Mouse (Mus musculus) intestine, embryonic 14.5 days (tissue): ENCODE results near the gene Pum3. TPM values are rescaled to one million over a fixed set of nuclear protein-coding genes. Genes with fewer than 3 reads are reported as not detected.

ENCODE experiments used
- ATAC-seq: fragments of 200-750 bp; cut with Nextera tagmentation; replicated peaks from 2 replicates; pipeline ENCODE4 v1.8.0; 2017; ENCODE audit warnings: low read depth, moderate number of reproducible peaks, moderate TSS enrichment, moderate library complexity; ENCODE audit not compliant: low FRiP score, low TSS enrichment
- DNase-seq: peaks from one replicate; pipeline ENCODE4 v3.0.0-alpha.2; 2018; ENCODE audit warnings: low spot score
- H3K27ac ChIP-seq: fragments of 300-500 bp; sonication (generic); 2 replicates; pipeline ENCODE4 v1.5.1; 2014; ENCODE audit warnings: low read depth, mild to moderate bottlenecking, control low read depth
- H3K27me3 ChIP-seq: fragments of 300-500 bp; sonication (generic); replicated peaks from 2 replicates; pipeline ENCODE4 v1.6.1; 2014; ENCODE audit warnings: low read length, control low read depth; ENCODE audit not compliant: control insufficient read depth, insufficient read depth
- H3K36me3 ChIP-seq: fragments of 300-500 bp; sonication (generic); 2 replicates; pipeline ENCODE4 v1.6.1; 2014; ENCODE audit warnings: low read length, control low read depth; ENCODE audit not compliant: control insufficient read depth, insufficient read depth
- H3K4me1 ChIP-seq: fragments of 300-500 bp; sonication (generic); replicated peaks from 2 replicates; pipeline ENCODE4 v1.6.1; 2014; ENCODE audit warnings: low read length, control low read depth, mixed read lengths; ENCODE audit not compliant: control insufficient read depth, insufficient read depth
- H3K4me2 ChIP-seq: fragments of 300-500 bp; sonication (generic); 2 replicates; pipeline ENCODE4 v1.6.1; 2014; ENCODE audit warnings: low read length
- H3K4me3 ChIP-seq: fragments of 300-500 bp; sonication (generic); 2 replicates; pipeline ENCODE4 v1.5.1; 2014; ENCODE audit warnings: low read depth, low read length, control low read depth, mixed read lengths
- H3K9ac ChIP-seq: fragments of 300-500 bp; sonication (generic); 2 replicates; pipeline ENCODE4 v1.6.1; 2014; ENCODE audit warnings: mild to moderate bottlenecking, low read length
- H3K9me3 ChIP-seq: fragments of 300-500 bp; sonication (generic); 2 replicates; pipeline ENCODE4 v1.6.1; 2016; ENCODE audit warnings: low read length, control low read depth; ENCODE audit not compliant: control insufficient read depth
- WGBS: fragments of 180-500 bp; shearing (Covaris S2); extraction: QIAGEN DNeasy Blood & Tissue Kit; methylation state at CpG from one replicate; pipeline ENCODE4 v1.1.7; 2014; 5-methylcytosine and 5-hydroxymethylcytosine counted together
- polyA plus RNA-seq: library from polyadenylated mRNA; unstranded; fragments of >200 nt; fragmentation: Nextera tagmentation; extraction: Ambion mirVana; gene quantifications from 2 replicates; pipeline ENCODE4 v1.2.1, GENCODE M21; 2014

The Pum3 gene
- polyA plus RNA-seq: 74.5 and 78.9 TPM in 2 replicates

DNA sequence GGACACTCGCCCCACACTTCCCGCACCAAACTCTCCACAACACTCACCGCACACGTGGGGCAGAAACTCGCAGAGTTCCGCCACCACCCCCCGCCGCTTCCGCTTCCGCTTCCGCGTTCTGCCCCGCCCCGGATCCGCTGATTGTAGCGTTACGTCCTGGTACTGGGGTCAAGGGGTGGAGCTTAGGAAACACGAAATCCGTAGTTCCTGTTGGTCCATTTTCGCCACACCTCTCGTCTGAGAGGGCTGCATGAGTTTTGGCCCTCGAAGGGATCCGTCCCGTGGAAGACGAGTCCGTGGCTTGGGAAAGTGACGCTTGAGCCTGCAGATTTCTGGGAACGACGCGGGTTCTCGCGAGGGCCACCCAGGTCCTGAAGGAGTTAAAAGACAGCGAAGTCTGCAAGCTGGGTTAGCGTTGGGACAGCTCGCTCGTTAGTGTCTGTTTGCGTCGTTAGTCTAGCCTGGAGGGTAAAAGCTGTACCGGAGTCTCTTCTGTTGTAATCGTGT, at the start of gene Pum3:
Pum3 (minus strand) TSS at position 81 of the 507 bp plus-strand sequence.
- H3K27me3 ChIP-seq: no peaks in the 10 kb centered on the region
- H3K9ac ChIP-seq: peak within 1 kb of the TSS; percentile 72
- H3K9me3 ChIP-seq: no peaks in the 10 kb centered on the region
- H3K4me2 ChIP-seq: peak within 1 kb of the TSS; percentile 72
- H3K36me3 ChIP-seq: peaks cover 15% of the 10 kb centered on the region
- peak; percentile 96 for ATAC-seq
- H3K4me3 ChIP-seq: peak within 1 kb of the TSS; percentile 97
- under 1% methylated on average over 40 of the region's 40 CpGs for WGBS
- H3K4me1 ChIP-seq: peaks cover 14% of the 10 kb centered on the region
- peak; percentile 95 for DNase-seq
- H3K27ac ChIP-seq: peak within 1 kb of the TSS; percentile 85

DNA sequence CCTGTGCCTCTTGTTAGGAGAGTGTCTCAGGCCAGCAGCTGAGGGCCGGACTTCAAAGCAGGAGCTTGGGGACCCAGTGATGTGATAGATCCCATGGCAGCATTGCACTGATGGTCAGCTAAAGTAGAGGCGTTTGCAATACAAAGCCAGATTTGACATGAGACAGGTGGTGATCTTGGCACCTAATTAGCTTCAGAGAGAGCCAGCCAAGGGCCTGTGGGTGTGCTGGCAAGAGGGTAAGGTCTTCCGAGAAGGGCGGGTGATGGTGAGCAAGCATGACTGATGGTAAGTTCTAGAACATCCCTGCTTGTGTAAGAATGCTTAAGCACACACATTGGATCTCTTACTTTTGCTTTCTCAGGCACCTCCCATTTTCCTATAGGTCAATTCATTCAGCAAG, 37.1 kb upstream of the Pum3 start:
- Histone ChIP-seq H3K9me3 (no peaks in the 10 kb centered on the region), H3K4me3 (no peak overlapping the region), H3K4me1 (no peaks in the 10 kb centered on the region), H3K36me3 (no peaks in the 10 kb centered on the region), H3K27ac (no peak overlapping the region), H3K4me2 (no peak overlapping the region), H3K9ac (no peak overlapping the region), H3K27me3 (no peaks in the 10 kb centered on the region)
- DNase-seq: no peak
- 63% methylated on average over 4 of the region's 4 CpGs for WGBS
- ATAC-seq: no peak

DNA sequence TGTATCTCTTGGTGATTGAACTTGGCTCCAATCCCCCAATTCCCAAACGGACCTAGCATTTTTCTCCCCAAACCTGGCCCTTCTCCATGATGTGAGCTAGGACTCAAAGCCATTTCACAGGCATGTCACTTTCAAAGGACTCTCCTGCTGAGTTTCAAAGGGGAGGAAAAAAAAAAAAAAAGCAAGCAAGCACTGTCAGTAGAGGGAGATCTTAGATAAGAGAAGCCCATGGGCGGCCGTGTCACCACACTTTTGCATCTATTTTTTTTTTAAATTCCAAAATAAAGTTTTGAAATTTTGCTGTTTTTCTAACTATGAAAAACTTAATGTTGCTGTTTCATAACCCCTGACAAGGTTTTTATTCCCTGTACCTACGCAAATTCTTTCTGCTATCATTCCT, 33.0 kb upstream of the Pum3 start:
- H3K9me3 ChIP-seq: no peaks in the 10 kb centered on the region
- no peaks in the 10 kb centered on the region for H3K36me3 ChIP-seq
- H3K4me3 ChIP-seq: no peak overlapping the region
- H3K4me2 ChIP-seq: no peak overlapping the region
- no peaks in the 10 kb centered on the region for H3K4me1 ChIP-seq
- no peak for ATAC-seq
- DNase-seq: no peak
- 66% methylated on average over 4 of the region's 4 CpGs for WGBS
- H3K27me3 ChIP-seq: no peaks in the 10 kb centered on the region
- no peak overlapping the region for H3K27ac ChIP-seq
- no peak overlapping the region for H3K9ac ChIP-seq

DNA sequence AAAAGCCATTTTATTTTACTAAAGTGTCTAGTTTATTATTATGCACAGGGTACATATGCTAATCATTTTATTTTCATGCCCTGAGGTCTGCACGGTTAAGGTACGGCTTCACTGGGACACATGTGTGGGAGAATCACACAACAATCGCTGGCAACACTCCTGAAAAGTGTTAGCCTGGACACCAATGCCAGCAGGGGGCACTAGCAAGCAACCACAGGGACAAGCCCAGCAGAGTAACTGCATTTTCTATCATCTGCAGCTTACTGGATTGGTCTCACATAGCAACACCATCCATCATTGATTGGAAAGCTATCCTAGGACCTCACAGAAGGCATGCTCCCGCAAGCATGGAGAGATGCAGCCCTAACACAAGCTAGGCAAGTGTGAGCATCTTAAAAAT, 20.8 kb upstream of the Pum3 start:
- Histone ChIP-seq H3K27me3 (no peaks in the 10 kb centered on the region), H3K9me3 (no peaks in the 10 kb centered on the region), H3K36me3 (no peaks in the 10 kb centered on the region), H3K4me2 (no peak overlapping the region), H3K27ac (no peak overlapping the region), H3K9ac (no peak overlapping the region), H3K4me1 (no peaks in the 10 kb centered on the region), H3K4me3 (no peak overlapping the region)
- DNase-seq (peak; percentile 76), ATAC-seq (no peak)
- WGBS: 32% methylated on average over 4 of the region's 4 CpGs

DNA sequence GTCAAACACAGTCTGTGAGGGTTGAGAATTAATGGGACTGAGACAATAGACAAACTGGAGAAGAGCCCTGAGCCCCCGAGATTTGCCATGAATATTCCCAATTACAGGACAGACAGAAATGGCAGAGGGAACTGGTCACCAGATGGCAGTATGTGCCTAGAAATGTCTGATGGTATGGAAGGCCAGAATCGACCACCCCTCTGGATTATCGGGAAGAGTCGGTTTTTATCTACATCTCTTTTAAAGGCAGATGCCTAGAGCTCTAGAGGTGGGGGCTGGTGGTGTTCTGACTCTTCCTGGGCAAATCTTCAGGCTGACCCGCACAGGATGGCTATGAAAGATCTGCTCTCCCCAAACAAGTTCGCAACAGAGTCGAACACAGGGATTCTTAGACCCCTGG, 17.9 kb upstream of the Pum3 start:
- DNase-seq (peak; percentile 73), ATAC-seq (no peak)
- no peaks in the 10 kb centered on the region for H3K27me3 ChIP-seq
- no peak overlapping the region for H3K9ac ChIP-seq
- H3K27ac ChIP-seq: no peak overlapping the region
- no peaks in the 10 kb centered on the region for H3K9me3 ChIP-seq
- H3K4me2 ChIP-seq: no peak overlapping the region
- no peaks in the 10 kb centered on the region for H3K36me3 ChIP-seq
- no peaks in the 10 kb centered on the region for H3K4me1 ChIP-seq
- H3K4me3 ChIP-seq: no peak overlapping the region
- WGBS: 24% methylated on average over 7 of the region's 7 CpGs

DNA sequence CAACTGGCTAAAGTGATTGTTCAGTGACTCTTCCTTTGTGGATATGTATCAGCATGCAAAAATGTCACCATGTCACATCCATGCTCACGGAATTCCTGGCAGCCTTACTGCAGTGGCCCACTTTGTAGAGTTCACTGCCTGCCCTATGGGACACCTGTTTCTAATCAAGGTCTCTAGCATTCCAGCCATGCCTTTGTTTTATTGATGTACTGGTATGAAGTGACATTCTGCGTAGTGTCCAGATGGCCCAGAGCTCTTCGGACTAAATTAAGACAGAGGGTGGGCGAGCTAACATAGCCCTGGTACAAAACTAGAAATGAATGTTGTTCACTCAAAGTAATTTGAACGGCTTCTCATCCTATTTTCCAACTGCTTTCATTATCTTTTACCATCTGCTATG, 11.5 kb upstream of the Pum3 start:
- ATAC-seq: no peak
- Histone ChIP-seq H3K4me3 (no peak overlapping the region), H3K27ac (no peak overlapping the region), H3K27me3 (no peaks in the 10 kb centered on the region), H3K4me1 (no peaks in the 10 kb centered on the region), H3K9ac (no peak overlapping the region), H3K9me3 (no peaks in the 10 kb centered on the region), H3K4me2 (no peak overlapping the region), H3K36me3 (no peaks in the 10 kb centered on the region)
- no peak for DNase-seq
- 66% methylated on average over 5 of the region's 5 CpGs for WGBS

DNA sequence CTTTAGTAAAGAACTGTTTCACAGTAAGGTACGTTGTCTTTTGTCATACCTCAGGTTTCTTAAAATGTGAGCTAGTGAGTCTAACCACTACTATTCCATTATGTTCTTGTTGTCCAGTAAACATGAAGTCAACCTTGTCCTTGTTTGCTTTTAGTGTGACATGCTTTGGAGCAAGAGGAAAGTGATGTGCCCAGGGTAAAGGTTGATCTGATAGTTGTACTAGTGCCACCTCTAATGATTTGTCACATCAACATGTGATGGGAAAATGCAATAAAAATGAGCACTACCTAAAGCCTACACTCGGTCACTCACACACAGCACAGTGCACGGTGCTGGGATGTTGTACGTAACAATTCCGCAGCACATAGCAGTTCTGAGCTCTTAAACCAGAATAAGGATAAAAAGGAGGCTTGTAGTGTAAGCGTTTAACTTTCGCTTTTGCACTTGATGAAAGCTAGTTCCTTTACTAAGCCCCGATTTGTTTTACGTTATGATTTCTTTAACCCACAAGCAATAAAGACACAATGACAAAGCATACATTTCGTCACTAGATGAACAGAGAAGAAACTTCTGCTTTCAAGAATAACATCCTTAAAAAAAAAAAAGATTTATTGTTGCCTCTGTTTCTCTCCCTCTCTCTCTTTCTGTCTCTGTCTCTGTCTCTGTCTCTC, 8.5 kb upstream of the Pum3 start:
- H3K4me2 ChIP-seq: no peak overlapping the region
- ATAC-seq: no peak
- H3K27me3 ChIP-seq: no peaks in the 10 kb centered on the region
- no peak overlapping the region for H3K4me3 ChIP-seq
- H3K4me1 ChIP-seq: no peaks in the 10 kb centered on the region
- DNase-seq: no peak
- H3K9ac ChIP-seq: no peak overlapping the region
- no peaks in the 10 kb centered on the region for H3K36me3 ChIP-seq
- no peaks in the 10 kb centered on the region for H3K9me3 ChIP-seq
- WGBS: 73% methylated on average over 10 of the region's 10 CpGs
- H3K27ac ChIP-seq: no peak overlapping the region

DNA sequence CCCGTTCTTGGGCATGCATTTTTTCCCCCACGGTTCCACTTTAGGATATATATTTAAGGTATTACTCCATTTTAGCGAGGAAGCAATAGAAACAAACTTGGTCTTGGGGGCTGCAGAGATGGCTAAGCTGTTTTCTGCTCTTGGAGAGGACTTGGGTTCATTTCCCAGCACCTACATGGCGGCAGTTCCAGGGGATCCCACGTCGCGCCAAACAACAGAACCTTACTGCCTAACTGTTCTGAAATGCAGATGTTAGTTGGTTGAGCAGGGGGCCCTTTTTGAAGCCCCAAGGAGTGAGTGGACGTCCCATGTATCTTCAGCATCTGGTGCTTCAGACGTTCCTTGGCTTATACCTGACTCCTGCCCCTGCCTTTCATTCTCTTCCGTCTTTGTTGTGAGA, 781 bp upstream of the Pum3 start:
- Histone ChIP-seq H3K4me2 (peak overlapping the region; percentile 72), H3K4me3 (peak overlapping the region; percentile 97), H3K27ac (peak overlapping the region; percentile 85), H3K27me3 (no peaks in the 10 kb centered on the region), H3K4me1 (peaks cover 14% of the 10 kb centered on the region), H3K9me3 (no peaks in the 10 kb centered on the region), H3K9ac (peak overlapping the region; percentile 72), H3K36me3 (peaks cover 9% of the 10 kb centered on the region)
- WGBS: 0% methylated on average over 10 of the region's 10 CpGs
- ATAC-seq (no peak), DNase-seq (peak; percentile 75)

DNA sequence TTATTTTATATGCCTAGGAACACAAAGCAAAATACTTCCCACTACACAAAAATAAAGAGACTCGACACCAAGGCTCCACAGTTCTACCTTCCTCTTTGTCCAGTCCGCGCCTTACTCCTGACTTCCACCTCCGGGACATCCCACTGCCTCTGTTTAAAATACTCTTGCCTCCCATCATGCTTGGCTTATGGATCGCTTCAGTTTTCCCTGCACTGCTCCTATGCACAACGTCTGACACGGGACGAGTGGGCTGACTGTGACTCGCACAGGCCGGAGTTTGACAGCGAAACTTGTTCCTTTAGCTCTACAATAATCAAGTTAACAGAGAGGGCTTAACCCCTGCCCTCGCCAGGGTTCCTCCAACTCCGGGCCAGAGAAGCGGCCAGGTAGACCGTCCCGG, 344 bp downstream of the Pum3 start:
- H3K27ac ChIP-seq: no peak overlapping the region; the same call in 1 of the 2 replicates
- no peaks in the 10 kb centered on the region for H3K9me3 ChIP-seq
- H3K4me1 ChIP-seq: peaks cover 14% of the 10 kb centered on the region
- peak overlapping the region; percentile 97 for H3K4me3 ChIP-seq
- peak overlapping the region; percentile 64 for H3K4me2 ChIP-seq
- peaks cover 20% of the 10 kb centered on the region for H3K36me3 ChIP-seq
- no peaks in the 10 kb centered on the region for H3K27me3 ChIP-seq
- ATAC-seq: no peak
- WGBS: 0% methylated on average over 16 of the region's 16 CpGs
- no peak for DNase-seq
- peak overlapping the region; percentile 69 for H3K9ac ChIP-seq
